Mouse (Mus musculus): ENCODE results near the gene Lrig2.

Gene Lrig2

DNA sequence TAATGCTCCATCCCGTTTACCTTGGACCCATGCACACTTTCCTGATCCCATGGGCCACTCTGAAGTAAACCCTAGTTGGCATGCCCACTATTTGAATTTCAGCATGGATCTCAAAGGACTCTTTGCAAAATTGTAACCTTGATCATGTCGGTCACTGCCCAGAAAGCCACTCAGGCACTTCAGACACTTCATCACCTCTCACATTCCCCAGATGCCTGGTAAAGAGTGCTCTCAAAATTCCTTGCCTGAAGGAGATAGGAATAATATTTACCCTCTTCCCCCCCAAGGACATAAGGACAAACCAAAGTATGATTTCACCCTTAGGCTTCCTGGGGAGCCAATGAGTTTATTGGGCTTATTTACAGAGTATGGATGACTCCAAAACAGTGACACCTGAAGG, 139.3 kb downstream of the Lrig2 start:
- no peak for DNase-seq (ENCODE audit: low spot score in 2 of 2)

DNA sequence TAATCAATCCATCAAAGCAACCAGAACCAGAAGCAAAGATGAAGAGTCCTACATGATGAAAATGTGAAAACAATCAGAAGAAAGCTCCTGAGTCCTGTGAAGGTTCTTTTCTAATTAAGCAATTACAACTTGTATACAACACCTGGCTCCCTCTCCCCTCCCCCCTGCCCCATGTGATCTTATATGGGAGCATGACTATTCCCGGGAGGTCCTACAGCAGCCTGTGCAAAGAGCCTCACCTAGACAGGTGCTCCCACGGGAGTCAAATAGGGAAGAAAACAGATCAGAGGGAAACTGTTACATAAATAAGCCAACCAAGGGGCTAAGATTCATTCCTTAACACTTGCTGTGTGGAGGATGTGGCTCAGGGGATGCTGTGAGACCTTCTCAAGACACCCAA, 143.8 kb downstream of the Lrig2 start:
- DNase-seq (ENCODE audit: low spot score in 2 of 2): no peak

DNA sequence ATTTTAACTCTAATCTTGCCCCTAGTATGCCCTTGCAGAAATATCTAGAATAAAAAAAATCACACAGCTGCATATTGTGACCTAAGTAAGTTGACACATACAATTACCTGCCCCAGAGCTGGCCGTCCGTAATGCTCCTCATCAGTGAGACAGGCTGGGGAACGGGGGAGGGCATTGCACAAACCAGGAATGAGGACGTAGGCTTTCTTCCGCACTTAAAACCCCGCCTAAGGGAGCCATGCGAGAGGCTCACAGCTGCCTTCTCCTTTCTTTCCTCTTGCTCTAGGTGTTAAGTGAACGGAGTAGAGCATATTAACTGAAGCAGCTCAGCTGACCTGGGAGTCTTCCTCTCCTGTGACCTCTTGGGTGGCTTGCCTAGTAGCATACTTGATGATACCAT, 149.9 kb downstream of the Lrig2 start:
- DNase-seq (ENCODE audit: low spot score in 2 of 2): no peak

DNA sequence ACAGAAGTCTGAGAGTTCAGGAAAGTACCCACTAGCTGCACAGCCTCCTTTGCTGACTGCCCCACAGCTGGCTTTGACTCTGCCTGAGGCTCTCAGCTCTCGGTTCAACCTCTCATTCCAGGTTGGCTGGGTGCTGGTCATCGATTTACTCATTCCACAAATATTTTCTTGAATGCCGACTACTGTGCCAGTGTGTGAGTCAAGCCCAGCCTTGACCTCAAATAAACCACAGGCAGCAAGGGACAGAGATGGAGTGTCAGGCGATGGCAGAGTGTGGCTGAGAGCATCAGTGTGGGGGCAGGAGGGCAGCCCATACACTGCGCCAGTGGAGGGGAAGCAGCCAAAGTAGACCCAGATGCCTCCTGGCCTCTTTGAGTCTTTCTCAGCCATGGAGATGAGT, 151.4 kb downstream of the Lrig2 start:
- DNase-seq (ENCODE audit: low spot score in 2 of 2): no peak

DNA sequence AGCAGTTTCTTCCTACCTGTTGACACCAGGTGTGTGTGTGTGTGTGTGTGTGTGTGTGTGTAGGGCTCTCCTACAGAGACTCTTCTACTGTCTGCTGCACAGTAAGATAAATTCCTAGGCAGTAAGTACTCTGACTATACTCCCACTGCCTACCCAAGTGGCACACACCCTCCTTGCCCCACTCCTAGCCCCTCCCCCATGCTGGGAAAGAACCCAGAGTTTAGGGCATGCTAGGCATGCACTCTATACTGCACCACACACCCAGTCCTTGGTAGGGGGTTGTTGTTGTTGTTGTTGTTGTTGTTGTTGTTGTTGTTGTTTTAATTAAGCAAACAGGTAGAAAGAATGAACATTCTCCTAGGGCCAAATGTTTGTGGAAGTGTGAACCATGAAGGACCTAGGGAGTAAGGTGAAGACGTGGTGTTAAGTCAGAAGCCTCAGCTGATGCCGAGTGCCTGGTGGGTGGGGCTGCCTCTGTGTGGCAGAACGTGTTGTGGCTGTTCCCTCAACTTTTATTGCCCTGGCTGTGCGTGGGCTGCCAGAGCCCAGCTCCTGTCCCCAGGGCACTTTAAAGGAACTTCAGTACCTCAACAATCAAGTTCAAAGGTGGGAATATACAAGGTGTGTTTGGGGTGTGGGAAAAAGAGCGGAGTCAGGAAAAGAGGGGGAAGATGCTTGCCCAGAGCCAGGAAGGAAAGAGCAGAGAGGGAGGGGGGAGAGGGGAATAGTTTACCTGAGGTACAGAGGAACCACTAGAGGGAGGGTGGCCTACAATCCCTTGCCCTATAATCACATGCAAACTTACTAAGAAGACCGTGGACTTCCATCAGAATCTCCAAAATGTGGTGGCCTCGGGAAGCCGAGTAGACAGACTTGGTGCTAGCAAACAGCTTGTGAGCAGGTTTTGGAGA, 152.2 kb downstream of the Lrig2 start:
- DNase-seq (ENCODE audit: low spot score in 2 of 2): no peak

DNA sequence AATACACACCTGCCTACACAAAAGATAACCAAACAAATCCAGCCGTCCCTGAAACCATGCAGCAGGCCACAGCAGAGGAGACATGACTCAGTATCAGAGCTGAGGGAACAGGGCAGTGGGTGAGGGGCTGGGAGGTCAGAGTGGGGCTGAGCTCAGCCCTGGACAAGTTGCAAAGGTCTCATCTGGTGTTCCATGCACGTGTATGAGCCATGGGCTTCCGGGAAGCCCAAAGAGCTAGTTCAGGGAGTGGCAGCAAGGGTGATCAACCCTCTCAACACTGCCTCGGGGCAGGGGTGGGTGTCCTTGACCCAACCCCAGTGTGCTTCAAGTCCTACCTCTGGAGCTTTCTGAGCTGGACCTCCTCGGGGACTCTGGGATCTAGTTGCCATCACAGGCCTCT, 153.0 kb downstream of the Lrig2 start:
- DNase-seq (ENCODE audit: low spot score in 2 of 2): no peak

DNA sequence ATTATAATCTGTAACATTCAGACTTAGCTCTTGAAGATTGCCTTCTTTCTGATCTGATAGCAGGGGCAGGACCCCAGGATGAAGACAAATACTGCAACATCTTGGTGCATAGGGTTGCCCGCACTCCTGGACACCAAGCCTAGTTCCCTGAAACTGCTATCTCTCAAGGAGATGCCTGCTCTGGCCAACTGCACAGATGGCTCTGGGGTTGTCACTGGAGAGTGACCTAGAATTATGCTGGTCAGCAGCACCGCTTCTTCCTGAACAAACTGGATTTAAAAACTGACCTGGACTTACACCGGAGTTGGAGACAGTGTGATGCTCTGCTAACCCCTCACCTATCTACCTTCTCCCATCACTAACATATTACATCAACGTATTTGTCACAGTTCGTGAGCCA, 155.6 kb downstream of the Lrig2 start:
- no peak for DNase-seq (ENCODE audit: low spot score in 2 of 2)

DNA sequence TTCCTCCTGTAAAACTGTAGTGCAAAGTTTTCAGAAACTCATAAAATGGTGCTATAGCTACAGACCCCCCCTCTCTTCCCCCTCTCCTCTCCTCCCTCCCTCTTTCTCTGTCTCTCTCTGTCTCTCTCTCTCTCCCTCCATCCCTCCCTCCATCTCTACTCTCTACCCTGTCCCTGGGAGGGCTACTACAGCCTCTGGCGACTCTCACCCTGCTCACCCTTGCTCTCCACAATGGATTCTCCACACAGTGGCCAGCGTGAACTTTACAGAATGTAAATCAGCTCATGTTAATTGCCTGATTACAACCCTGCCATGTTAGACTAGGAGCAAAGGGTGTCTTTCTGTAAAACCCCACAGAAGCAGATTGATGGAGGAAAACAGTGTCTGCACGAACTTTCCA, 157.8 kb downstream of the Lrig2 start:
- DNase-seq (ENCODE audit: low spot score in 2 of 2): no peak

DNA sequence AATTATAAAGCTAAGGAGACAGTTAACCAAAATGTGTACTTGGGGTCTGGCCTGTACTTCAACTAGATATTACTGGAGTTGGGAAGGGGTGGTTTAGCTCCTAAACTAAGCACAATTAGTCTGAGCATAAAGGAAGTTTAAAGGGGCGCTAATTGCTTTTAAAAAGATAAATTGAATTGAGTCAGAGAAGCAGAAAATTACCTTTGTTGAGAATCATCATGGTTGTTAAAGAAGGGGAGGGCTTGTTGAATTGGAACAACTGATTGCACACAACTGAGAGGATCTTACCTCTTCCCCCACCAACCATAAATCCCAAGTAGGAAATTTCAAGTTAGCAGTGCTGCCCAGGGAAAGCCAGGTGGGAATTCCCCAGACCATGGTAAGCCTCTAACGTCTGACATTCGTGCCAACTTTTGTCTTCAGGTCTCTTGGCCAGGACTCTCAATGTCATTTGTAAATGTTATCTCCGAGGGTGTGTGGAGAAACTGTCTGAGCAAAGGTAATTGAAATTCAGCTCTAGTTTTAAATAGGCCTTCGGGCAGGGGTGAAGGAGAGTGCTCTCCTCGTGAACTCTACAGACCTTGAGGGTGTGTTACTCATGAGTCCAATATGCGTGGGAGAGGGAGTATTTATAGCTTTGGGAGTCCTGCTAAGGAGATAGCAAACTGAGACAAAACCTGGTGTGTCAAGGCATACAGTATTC, 159.2 kb downstream of the Lrig2 start:
- DNase-seq (ENCODE audit: low spot score in 2 of 2): no peak

DNA sequence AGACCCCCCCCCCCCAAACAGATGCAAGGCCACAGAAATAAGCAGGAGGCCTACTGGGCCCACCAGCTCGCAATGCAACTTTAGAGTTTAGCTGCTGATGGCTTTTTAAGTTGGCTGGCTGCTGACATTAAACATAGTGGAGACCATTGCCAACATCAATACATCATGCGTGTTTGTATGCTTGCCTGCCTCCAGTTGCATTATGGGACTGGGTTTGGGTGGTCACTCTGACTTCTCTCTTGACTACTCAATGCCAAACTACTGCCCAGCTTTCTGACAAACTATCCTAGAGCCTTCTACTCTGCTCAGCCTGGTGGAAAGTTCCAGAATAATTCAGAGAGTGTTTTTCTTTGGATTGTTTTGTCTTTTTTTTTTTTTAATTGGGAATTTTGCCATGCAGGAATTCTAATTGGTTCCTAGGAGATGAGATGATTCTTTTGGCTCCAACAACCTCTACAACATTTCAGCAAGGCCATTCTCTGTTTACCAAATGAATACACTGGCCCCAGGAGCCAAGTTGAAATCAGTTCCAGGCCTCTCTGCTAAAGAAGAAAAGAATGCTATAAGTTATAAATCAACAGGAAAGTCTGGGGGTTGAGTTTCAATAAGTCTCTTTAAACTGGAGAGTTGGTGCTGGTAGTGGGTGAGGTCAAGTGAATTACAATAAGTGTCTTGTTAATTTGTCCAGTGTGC, 161.3 kb downstream of the Lrig2 start:
- no peak for DNase-seq (ENCODE audit: low spot score in 2 of 2)

DNA sequence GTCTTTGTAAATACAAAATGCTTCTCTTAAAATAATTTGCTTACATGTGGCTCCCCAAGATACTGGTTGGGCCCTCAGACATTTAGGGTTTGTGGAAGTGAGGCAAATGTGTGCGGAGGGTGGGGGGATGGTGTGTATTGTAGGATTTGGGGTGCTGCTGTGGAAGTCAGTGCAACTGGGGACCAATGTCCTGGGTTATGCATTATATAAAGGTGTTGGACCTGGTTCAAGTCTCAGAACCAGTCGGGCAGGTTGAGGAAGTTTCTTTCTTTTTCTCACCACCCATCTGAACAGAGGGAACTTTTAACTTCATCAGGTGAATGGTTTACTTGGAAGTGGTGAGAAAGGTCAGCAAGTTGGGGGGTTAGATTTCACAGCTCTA, 161.9 kb downstream of the Lrig2 start:
- DNase-seq (ENCODE audit: low spot score in 2 of 2): no peak

DNA sequence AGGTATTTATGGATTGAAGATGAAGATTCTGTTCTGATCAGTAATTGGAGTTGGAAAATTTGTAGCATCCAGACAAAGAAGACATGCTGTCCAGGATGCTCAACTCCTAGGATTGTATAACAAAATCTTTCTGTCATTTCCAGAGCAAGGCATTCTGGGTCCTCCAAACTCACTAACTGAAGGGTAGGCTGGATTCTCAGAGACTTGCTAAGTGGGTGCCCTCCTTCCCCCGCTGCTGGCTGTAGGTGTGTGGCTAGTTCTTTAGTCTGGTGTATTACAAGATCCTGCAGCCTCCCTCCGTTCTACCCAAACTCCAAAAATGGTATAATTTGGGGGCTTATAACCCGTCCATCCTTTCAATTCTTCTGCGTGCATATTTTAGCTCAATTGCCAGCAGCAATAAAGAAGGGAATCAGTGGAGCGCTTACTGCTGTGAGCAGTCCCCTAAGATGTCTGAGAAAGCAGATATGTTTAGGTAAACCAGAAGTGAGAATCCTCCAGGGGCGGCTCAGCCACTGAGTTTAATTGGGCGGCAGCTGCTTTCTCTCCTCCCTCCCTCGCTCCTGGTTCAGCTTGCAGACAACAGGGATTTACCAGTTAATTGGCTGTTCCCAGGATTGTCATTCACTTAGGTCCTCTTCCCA, 162.4 kb downstream of the Lrig2 start:
- DNase-seq (ENCODE audit: low spot score in 2 of 2): peak; percentile 51 to 52
